ENCODE assay signal across 8 mouse cellular contexts in genomic region chr17:6779632-6780031, GRCm38 (mm10). TPM values are rescaled to one million over a fixed set of nuclear protein-coding genes. Genes with fewer than 3 reads are reported as not detected.
DNase-seq lines count a peak whose midpoint lies in the region; ATAC-seq and TF ChIP-seq lines count a peak whose summit lies in the region.

No protein-coding gene starts in this region.

- WGBS in intestine, embryonic 15.5 days, result 19% methylated on average over 7 of the region's 7 CpGs
- WGBS in neural tube, embryonic 14.5 days, result 15% methylated on average over 7 of the region's 7 CpGs

- H3K4me2 ChIP-seq in intestine, embryonic 15.5 days (replicated peaks), result peak overlapping the region; percentile 88
- peak overlapping the region; percentile 73 for H3K4me2 ChIP-seq in neural tube, embryonic 14.5 days (ENCODE audit: low read depth, low read length)

- peak overlapping the region; percentile 48; the same call in 1 of the 2 replicates for H3K9ac ChIP-seq in intestine, embryonic 15.5 days
- H3K9ac ChIP-seq in neural tube, embryonic 14.5 days (replicated peaks; ENCODE audit: low read depth, low read length), result 0 out of 2 replicates have a peak overlapping the region, but pooled peaks have one; percentile 28

- H3K27ac ChIP-seq in cortical plate, adult 2 months (ENCODE audit: insufficient read depth, low read length), result no peak overlapping the region
- peak overlapping the region; percentile 81 for H3K27ac ChIP-seq in intestine, embryonic 15.5 days
- H3K27ac ChIP-seq in neural tube, embryonic 14.5 days (ENCODE audit: low read depth, low read length), result no peak overlapping the region

- peaks cover 2% of the 10 kb centered on the region for H3K27me3 ChIP-seq in megakaryocyte, embryonic 14.5 days (replicated peaks)
- no peaks in the 10 kb centered on the region for H3K27me3 ChIP-seq in intestine, embryonic 15.5 days (replicated peaks)
- peaks cover 2% of the 10 kb centered on the region; the same call in 1 of the 2 replicates for H3K27me3 ChIP-seq in neural tube, embryonic 14.5 days (ENCODE audit: control insufficient read depth, insufficient read depth, low read length)

- no peaks in the 10 kb centered on the region for H3K9me3 ChIP-seq in megakaryocyte, embryonic 14.5 days
- H3K9me3 ChIP-seq in intestine, embryonic 15.5 days, result no peaks in the 10 kb centered on the region
- no peaks in the 10 kb centered on the region for H3K9me3 ChIP-seq in neural tube, embryonic 14.5 days (ENCODE audit: control insufficient read depth, low read length)

- no peak for DNase-seq in adrenal gland, postnatal 36 days
- no peak for DNase-seq in cerebellum, postnatal 25 days
- DNase-seq in embryo, embryonic 10.5 days (ENCODE audit: low spot score), result no peak

- TF ChIP-seq CTCF in cortical plate, adult 2 months (IDR thresholded peaks at IDR 0.05; ENCODE audit: extremely low read depth, insufficient read depth, low read length), result no peak

- H3K36me3 ChIP-seq in megakaryocyte, embryonic 14.5 days (replicated peaks; ENCODE audit: low read length), result peaks cover 8% of the 10 kb centered on the region
- H3K36me3 ChIP-seq in intestine, embryonic 15.5 days, result no peaks in the 10 kb centered on the region
- H3K36me3 ChIP-seq in neural tube, embryonic 14.5 days (ENCODE audit: control insufficient read depth, insufficient read depth, low read length), result no peaks in the 10 kb centered on the region

- peak overlapping the region; percentile 93 for H3K4me3 ChIP-seq in megakaryocyte, embryonic 14.5 days (replicated peaks)
- H3K4me3 ChIP-seq in cortical plate, adult 2 months (ENCODE audit: insufficient read depth, low read length), result peak overlapping the region; percentile 12; the same call in 1 of the 2 replicates
- peak overlapping the region; percentile 86 for H3K4me3 ChIP-seq in intestine, embryonic 15.5 days (replicated peaks)
- H3K4me3 ChIP-seq in neural tube, embryonic 14.5 days (ENCODE audit: low read depth, low read length), result no peak overlapping the region; the same call in 1 of the 2 replicates

- TF ChIP-seq POLR2A in cortical plate, adult 2 months (IDR thresholded peaks at IDR 0.05; ENCODE audit: extremely low read depth, insufficient read depth, low read length), result no peak

- H3K4me1 ChIP-seq in megakaryocyte, embryonic 14.5 days, result peaks cover 60% of the 10 kb centered on the region
- no peaks in the 10 kb centered on the region for H3K4me1 ChIP-seq in cortical plate, adult 2 months (ENCODE audit: control insufficient read depth, insufficient read depth, low read length)
- H3K4me1 ChIP-seq in intestine, embryonic 15.5 days (replicated peaks), result peaks cover 28% of the 10 kb centered on the region
- H3K4me1 ChIP-seq in neural tube, embryonic 14.5 days (ENCODE audit: control insufficient read depth, insufficient read depth, low read length), result peaks cover 14% of the 10 kb centered on the region; the same call in 1 of the 2 replicates

- no peak for ATAC-seq in megakaryocyte, adult 5-6 weeks (ENCODE audit: poor library complexity, severe bottlenecking)
- ATAC-seq in intestine, embryonic 15.5 days, result 0 out of 2 replicates have a peak, but pooled peaks have one; percentile 5
- ATAC-seq in neural tube, embryonic 14.5 days (ENCODE audit: low read depth), result no peak

RNA-seq across cellular contexts. Expression of gene Ezr, which starts 3.0 kb away (rescaled TPM):
- polyA plus RNA-seq in megakaryocyte, embryonic 14.5 days (2012; ENCODE audit: insufficient read depth, low replicate concordance), result 7.8 and 123 TPM in 2 replicates
- 45.8 and 49.8 TPM in 2 replicates for total RNA-seq in megakaryocyte, adult 5-6 weeks (2015)
- total RNA-seq in megakaryocyte, adult 5-6 weeks (2017), result 130 and 175 TPM in 2 replicates
- 53.2 and 56.4 TPM in 2 replicates for polyA plus RNA-seq in cortical plate, adult 2 months (2012; rRNA removed)
- polyA plus RNA-seq in intestine, embryonic 15.5 days (2015; fragmentation: Nextera tagmentation; extraction: Ambion mirVana), result 232 and 235 TPM in 2 replicates
- 50.5 and 62.8 TPM in 2 replicates for polyA plus RNA-seq in neural tube, embryonic 14.5 days (2014; fragmentation: Nextera tagmentation; extraction: Ambion mirVana)
- total RNA-seq in adrenal gland, postnatal 36 days (2021), result 10 to 100 TPM; 21.9 to 27.4 TPM
